Mouse (Mus musculus): ENCODE measurements around the gene Kcnj12.

Kcnj12 gene

DNA sequence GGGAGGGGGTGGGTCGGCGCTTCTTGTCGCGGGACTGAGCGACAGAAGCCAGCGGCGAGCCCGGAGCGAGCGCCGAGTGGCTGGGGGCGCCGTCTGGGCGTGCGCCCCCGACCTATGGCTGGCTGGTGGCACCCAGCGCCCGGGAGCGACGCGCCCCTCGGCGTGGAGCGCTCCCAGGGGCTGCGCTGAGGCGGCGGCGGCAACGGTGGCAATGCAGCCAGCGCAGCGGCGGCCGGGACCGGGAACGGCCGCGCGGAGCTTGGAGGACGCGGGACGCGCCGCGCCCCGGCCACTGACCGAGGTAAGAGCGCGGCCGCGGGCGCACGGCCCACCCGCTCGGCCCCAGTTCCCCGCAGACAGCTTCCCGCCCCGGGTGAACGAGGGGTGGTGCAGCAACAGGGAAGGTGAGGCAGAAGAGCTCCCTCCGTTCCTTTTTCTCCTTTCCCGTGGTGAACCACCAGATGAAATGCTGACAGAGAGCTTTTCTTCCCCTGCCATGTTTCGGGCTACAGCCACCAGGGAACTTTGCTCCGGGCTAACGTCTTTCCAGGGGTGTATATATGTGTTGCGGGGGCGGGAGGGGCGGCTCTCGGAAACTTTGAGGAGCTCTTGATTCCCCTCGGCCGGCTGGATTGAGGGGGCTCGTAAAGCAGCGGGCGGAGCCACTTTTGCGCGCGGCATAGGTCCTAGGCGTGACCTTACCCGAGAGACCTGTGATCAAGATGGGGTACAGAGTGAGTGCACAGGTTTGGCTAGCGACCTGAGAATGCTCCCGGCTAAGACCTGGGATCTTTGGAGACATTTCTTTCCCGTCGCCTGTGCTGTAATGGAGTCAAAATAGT is at the start of gene Kcnj12:
Kcnj12 (plus strand) TSS at position 15 of the 842 bp plus-strand sequence.
- no peak for DNase-seq

- DNase-seq = peak; percentile 24 to 48
These were observed 47.3 kb upstream of the Kcnj12 start for GRCm38 (mm10) chr11:60975097-60975496.

GRCm38 (mm10) chr11:60976234-60976633 is 46.1 kb upstream of the Kcnj12 start:
- DNase-seq = peak in 1 of 2 experiments; percentile 6

- peak; percentile 67 to 78 for DNase-seq
These were observed 45.6 kb upstream of the Kcnj12 start for GRCm38 (mm10) chr11:60976742-60977141.

DNA sequence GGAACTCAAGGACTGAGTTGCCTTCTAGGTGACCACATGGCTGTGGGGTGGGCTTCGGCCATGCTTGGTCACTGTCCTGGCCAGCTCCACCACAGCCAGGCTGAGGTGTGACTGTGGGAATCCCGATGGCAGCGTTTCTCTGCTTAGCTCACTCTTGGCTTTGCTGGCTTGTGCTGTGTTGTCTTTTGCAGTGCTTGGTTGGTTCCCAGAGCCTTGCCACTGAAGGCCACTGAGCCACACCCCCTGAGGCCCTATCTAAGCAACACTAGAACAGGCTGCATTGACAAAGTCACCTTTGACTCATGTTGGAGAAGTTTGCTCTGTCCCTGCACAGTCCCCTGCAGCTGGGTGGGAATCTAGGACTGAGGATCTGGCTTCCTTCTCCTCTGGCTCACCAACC is 45.2 kb upstream of the Kcnj12 start:
- DNase-seq = peak; percentile 22 to 38

- DNase-seq = no peak
These were observed 43.7 kb upstream of the Kcnj12 start for GRCm38 (mm10) chr11:60978658-60979057.

- peak in 1 of 2 experiments; percentile 10 for DNase-seq
These were observed 42.6 kb upstream of the Kcnj12 start for GRCm38 (mm10) chr11:60979788-60980187.

DNA sequence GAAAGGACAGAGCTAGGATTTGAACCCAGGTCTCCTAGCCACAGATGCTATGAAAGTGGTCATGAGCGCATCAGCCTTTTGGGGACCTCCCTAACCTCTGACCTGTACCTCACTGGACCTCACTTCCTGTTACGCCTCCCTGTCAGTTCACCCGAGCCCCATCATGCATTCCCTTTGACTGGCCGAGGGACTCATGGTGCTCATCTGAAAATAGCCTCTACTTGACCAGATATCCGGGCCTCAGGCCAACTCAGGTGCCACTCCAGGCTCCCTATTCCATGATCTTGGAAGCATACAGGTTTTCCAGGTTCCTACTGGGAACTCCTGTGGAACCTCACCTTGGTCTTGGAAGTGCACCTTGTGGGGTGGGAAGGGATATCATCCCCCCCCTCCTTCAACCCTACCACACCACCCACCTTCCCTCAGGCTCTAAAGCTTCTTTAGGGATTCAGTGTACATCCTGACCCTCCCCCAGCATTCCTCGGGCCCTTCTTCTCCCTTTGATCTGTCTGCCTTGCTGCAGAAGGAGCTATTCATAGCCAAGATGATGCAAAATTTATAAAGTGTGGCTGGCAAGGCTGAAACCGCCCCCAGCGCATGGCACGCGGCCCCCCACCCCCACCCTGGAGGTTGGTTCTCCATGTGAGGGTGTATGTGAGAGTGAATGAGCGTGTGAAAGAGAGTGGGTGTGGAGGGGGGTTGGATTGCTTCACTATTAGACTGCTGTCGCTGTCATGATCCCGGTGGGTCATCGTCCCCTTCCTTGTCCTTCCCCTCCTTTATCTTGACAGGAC is 40.5 kb upstream of the Kcnj12 start:
- DNase-seq = no peak

- no peak for DNase-seq
These were observed 37.3 kb upstream of the Kcnj12 start for GRCm38 (mm10) chr11:60984912-60985558.

GRCm38 (mm10) chr11:60990428-60990827 is 31.9 kb upstream of the Kcnj12 start:
- DNase-seq = no peak

DNA sequence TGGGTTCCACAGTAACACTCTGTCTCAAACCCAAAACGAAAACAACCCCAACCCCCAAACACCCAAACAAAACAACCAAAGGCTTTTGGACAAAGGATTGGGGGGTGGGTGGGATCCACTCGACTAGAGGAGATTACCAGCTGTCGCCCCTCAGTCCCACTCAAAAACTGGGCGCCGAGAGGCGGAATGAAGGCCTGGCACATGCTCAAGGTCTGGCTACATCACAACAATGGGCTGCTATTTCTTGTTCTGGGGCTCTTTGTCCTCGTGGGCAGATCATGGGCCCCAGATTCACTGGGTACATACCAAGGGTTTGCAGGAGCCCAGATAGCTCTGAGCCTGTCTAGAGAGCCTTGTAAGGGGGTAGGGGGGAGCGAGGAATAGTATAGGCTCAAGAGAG is 19.6 kb upstream of the Kcnj12 start:
- no peak for DNase-seq

DNA sequence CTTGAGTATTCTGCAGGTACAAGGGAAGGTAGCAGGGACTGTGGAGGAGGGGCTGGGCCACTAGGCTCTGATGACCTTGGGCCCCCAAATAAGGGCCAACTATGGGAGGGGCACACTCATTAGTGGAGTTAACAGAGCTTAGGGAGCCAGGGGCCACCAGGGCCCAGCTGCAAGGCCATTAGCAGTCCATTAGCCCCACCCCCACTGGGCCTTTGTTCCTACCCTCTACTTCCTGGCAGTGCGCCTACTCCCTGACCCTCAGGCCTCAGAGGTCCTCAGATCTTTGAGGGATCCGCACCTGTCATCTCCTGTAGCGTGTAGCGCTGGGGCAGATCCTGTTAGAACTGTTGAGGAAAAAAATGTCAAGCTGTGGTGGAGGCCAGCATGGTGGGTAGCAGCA is 18.3 kb upstream of the Kcnj12 start:
- no peak for DNase-seq

GRCm38 (mm10) chr11:61004781-61005180 is 17.6 kb upstream of the Kcnj12 start:
- no peak for DNase-seq

DNA sequence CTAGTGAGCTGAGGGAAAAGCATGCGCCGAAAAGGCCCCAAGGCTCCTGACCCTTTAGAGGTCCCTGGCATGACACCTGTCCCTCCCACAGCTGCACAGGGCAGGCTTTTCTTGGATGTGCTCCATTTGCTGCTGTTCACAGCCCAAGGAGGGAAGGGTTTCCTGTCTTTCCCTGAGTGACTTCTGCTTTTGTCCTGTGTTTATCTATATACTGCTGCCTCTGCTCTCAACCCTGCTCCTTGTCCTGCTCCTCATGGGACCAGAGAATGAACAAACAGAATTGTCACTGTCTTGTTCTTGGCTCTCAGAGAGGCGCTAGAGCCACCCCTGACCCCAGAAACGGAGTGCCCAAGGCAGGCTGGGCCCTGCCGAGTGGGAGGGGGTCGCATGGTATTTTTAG is 17.0 kb upstream of the Kcnj12 start:
- DNase-seq = no peak

- no peak for DNase-seq
These were observed 10.5 kb upstream of the Kcnj12 start for GRCm38 (mm10) chr11:61011736-61012294.

DNA sequence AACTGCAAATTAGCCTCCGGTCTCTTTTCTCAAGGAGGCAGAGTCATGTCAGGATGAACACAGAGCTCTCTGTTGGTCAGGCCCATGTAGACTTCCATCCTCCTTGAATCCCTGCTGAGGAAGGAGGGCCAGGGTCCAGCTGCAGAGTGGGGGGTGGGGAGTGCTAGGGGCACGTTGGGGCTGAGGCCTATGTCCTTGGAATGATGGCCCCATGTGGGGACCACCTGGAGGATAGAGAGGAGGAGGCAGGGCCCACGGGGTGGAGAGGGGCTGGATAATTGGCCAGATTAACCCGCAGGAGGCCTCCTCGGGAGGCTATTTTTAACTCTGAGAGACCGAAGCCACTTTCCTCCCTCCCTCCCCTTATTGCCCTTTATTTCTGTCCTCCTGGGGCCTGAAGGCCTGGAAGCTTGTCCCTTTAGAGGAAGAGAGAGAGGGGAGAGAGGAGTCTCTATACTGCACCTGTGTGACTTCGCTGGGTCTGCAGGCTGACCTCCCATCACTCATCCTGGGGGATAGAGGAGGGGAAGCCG is 5.4 kb upstream of the Kcnj12 start:
- no peak for DNase-seq

- DNase-seq = no peak
These were observed 1.2 kb upstream of the Kcnj12 start for GRCm38 (mm10) chr11:61021129-61021528.

- DNase-seq = no peak
These were observed 451 bp upstream of the Kcnj12 start for GRCm38 (mm10) chr11:61021676-61022549.

DNA sequence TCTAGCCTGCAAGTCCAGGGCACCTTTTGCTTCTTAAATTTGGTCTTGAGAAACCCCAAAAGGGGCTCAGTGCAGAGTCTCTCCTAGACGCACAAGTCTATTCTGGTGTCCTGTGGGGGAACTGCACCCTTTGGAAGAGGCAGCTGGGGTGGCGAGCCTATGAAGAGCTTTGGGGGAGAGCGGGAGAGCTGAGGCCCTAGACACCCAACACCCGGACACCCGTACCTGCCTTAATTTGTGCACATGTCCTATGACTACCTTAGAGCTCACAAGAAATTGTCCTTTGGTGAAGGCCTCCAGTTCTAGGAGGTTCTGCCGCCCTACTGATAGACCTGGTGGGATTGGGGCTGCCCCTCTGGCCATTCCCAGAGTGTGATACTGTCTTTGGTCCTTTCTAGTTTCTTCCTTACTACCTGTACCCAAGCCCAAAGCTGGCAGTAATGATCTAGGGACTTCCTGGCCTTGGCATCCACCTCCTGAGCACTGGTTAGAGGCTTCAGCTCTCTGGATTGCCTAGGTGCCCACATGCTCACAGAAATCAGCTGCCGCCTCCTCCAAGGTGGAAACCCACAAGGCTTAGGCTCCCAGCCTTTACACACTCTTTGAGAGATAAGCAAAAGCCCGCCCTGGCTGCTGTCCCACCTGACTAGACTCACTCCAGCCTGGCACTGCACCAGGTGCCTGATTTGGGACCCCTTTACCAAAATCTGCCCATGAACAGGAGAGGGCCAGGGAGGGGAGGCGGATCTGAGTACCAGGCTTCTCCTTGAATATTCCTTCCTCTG is 1.2 kb downstream of the Kcnj12 start:
- no peak for DNase-seq

DNA sequence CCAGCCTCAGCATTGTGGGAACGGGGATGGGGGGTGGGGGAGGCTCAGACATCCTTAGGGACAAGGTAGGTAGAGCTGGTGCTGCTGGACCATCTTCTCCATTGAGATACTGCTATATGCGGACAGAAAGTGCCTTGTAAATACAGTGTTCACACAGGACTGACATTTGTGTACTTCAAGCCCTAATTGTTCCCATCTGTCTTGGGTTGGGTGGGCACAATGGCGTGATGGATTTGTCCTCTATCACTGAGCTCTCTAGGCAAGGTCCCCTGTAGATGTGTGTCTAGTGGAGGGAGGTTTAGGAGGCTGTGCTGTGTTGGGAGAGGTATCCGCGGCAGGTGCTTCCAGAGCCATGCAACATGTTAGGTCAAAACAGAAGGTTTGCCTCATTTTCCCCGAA is 2.0 kb downstream of the Kcnj12 start:
- DNase-seq = no peak

DNA sequence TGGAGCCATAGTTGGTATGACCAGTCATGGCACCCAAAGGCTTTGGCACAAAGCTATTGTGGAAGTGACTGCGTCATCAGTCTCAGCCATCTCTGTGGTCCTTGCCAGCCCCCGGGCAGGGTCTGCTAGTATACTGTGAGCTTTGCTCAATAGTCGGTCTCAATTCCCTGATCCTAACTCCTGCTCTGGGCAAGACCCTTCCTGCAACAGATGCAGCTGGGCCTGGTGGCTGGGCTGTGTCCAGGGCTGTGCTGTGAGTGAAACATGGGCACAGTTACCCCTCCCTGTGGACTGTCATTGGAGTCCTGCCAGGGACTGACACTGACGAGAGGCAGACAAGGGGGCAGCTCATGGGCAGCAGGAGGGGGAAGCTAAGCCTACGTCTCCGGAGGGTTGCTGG is 2.6 kb downstream of the Kcnj12 start:
- DNase-seq = no peak
